ENCODE assay signal across 8 mouse cellular contexts in genomic region chr14:76009185-76009584, GRCm38 (mm10). TPM values are rescaled to one million over a fixed set of nuclear protein-coding genes. Genes with fewer than 3 reads are reported as not detected.
DNase-seq lines count a peak whose midpoint lies in the region; ATAC-seq lines count a peak whose summit lies in the region.

No protein-coding gene starts in this region.

- peaks cover 31% of the 10 kb centered on the region for H3K4me1 ChIP-seq in megakaryocyte, embryonic 14.5 days
- peaks cover 12% of the 10 kb centered on the region for H3K4me1 ChIP-seq in forebrain, embryonic 12.5 days
- H3K4me1 ChIP-seq in liver, embryonic 13.5 days (replicated peaks), result peaks cover 24% of the 10 kb centered on the region
- H3K4me1 ChIP-seq in stomach, embryonic 15.5 days, result peaks cover 6% of the 10 kb centered on the region

- H3K36me3 ChIP-seq in megakaryocyte, embryonic 14.5 days (replicated peaks; ENCODE audit: low read length), result peaks cover 22% of the 10 kb centered on the region
- peaks cover 6% of the 10 kb centered on the region for H3K36me3 ChIP-seq in forebrain, embryonic 12.5 days (replicated peaks)
- peaks cover 14% of the 10 kb centered on the region for H3K36me3 ChIP-seq in liver, embryonic 13.5 days
- 0 out of 2 replicates have a peak, but pooled peaks cover 4% of the 10 kb centered on the region for H3K36me3 ChIP-seq in stomach, embryonic 15.5 days

- peak overlapping the region; percentile 97 for H3K4me3 ChIP-seq in megakaryocyte, embryonic 14.5 days (replicated peaks)
- H3K4me3 ChIP-seq in forebrain, embryonic 12.5 days (replicated peaks), result peak overlapping the region; percentile 91
- peak overlapping the region; percentile 85 for H3K4me3 ChIP-seq in liver, embryonic 13.5 days (replicated peaks)
- peak overlapping the region; percentile 91 for H3K4me3 ChIP-seq in stomach, embryonic 15.5 days (replicated peaks)

- no peak for ATAC-seq in megakaryocyte, adult 5-6 weeks (ENCODE audit: poor library complexity, severe bottlenecking)
- ATAC-seq in forebrain, embryonic 12.5 days (ENCODE audit: low FRiP score), result no peak
- no peak for ATAC-seq in liver, embryonic 13.5 days (ENCODE audit: low read depth)
- no peak for ATAC-seq in stomach, embryonic 15.5 days (ENCODE audit: insufficient read depth, low FRiP score, low read depth)

- H3K9me3 ChIP-seq in megakaryocyte, embryonic 14.5 days, result no peaks in the 10 kb centered on the region
- no peaks in the 10 kb centered on the region for H3K9me3 ChIP-seq in forebrain, embryonic 12.5 days
- no peaks in the 10 kb centered on the region for H3K9me3 ChIP-seq in liver, embryonic 13.5 days (replicated peaks)
- H3K9me3 ChIP-seq in stomach, embryonic 15.5 days, result no peaks in the 10 kb centered on the region

- no peaks in the 10 kb centered on the region for H3K27me3 ChIP-seq in megakaryocyte, embryonic 14.5 days (replicated peaks)
- H3K27me3 ChIP-seq in forebrain, embryonic 12.5 days, result 0 out of 2 replicates have a peak, but pooled peaks cover 3% of the 10 kb centered on the region
- no peaks in the 10 kb centered on the region for H3K27me3 ChIP-seq in liver, embryonic 13.5 days
- no peaks in the 10 kb centered on the region for H3K27me3 ChIP-seq in stomach, embryonic 15.5 days (replicated peaks)

- 0 out of 2 replicates have a peak overlapping the region, but pooled peaks have one; percentile 81 for H3K9ac ChIP-seq in forebrain, embryonic 12.5 days
- H3K9ac ChIP-seq in liver, embryonic 13.5 days, result peak overlapping the region; percentile 86
- H3K9ac ChIP-seq in stomach, embryonic 15.5 days, result no peak overlapping the region

- peak overlapping the region; percentile 79 for H3K4me2 ChIP-seq in forebrain, embryonic 12.5 days
- peak overlapping the region; percentile 84 for H3K4me2 ChIP-seq in liver, embryonic 13.5 days
- peak overlapping the region; percentile 63 for H3K4me2 ChIP-seq in stomach, embryonic 15.5 days

- H3K27ac ChIP-seq in forebrain, embryonic 12.5 days, result no peak overlapping the region
- no peak overlapping the region for H3K27ac ChIP-seq in liver, embryonic 13.5 days
- H3K27ac ChIP-seq in stomach, embryonic 15.5 days, result no peak overlapping the region; the same call in 1 of the 2 replicates

- WGBS in forebrain, embryonic 12.5 days, result 66% methylated on average over 5 of the region's 5 CpGs
- WGBS in liver, embryonic 13.5 days (ENCODE audit: insufficient replicate concordance), result 71% methylated on average over 5 of the region's 5 CpGs
- WGBS in stomach, embryonic 15.5 days, result 78% methylated on average over 5 of the region's 5 CpGs

- DNase-seq in liver, embryonic 13.5 days, result peak; percentile 7
- no peak for DNase-seq in adrenal gland, postnatal 25 days
- no peak for DNase-seq in frontal cortex, postnatal 36 days (ENCODE audit: low spot score in 2 of 2)
- no peak for DNase-seq in cerebellum, adult 9-11 months

RNA-seq across cellular contexts. Expression of gene Gtf2f2, which starts 1.5 kb away (rescaled TPM):
- polyA plus RNA-seq in megakaryocyte, embryonic 14.5 days (2012; ENCODE audit: insufficient read depth, low replicate concordance), result 2.0 and 8.3 TPM in 2 replicates
- 33.3 and 33.9 TPM in 2 replicates for total RNA-seq in megakaryocyte, adult 5-6 weeks (2015)
- total RNA-seq in megakaryocyte, adult 5-6 weeks (2017), result 37.3 and 42.2 TPM in 2 replicates
- polyA plus RNA-seq in forebrain, embryonic 12.5 days (2016; fragmentation: Nextera tagmentation; extraction: Ambion mirVana), result 49.7 and 50.3 TPM in 2 replicates
- 35.3 and 37.3 TPM in 2 replicates for polyA plus RNA-seq in liver, embryonic 13.5 days (2015; fragmentation: Nextera tagmentation; extraction: Ambion mirVana)
- 32.5 and 33.8 TPM in 2 replicates for polyA plus RNA-seq in stomach, embryonic 15.5 days (2015; fragmentation: Nextera tagmentation; extraction: Ambion mirVana)
- 22.7 and 24.3 TPM in 2 replicates for total RNA-seq in adrenal gland, postnatal 25 days (2021)

RNA-seq across cellular contexts. Expression of gene Kctd4, which starts 54.4 kb away (rescaled TPM):
- polyA plus RNA-seq in megakaryocyte, embryonic 14.5 days (2012; ENCODE audit: insufficient read depth, low replicate concordance), result not detected in 2 replicates
- not detected in 2 replicates for total RNA-seq in megakaryocyte, adult 5-6 weeks (2015)
- total RNA-seq in megakaryocyte, adult 5-6 weeks (2017), result not detected in 2 replicates
- polyA plus RNA-seq in forebrain, embryonic 12.5 days (2016; fragmentation: Nextera tagmentation; extraction: Ambion mirVana), result 1.5 and 1.6 TPM in 2 replicates
- 0.10 and 0.21 TPM in 2 replicates for polyA plus RNA-seq in liver, embryonic 13.5 days (2015; fragmentation: Nextera tagmentation; extraction: Ambion mirVana)
- 0.27 and 0.40 TPM in 2 replicates for polyA plus RNA-seq in stomach, embryonic 15.5 days (2015; fragmentation: Nextera tagmentation; extraction: Ambion mirVana)
- not detected in 2 replicates for total RNA-seq in adrenal gland, postnatal 25 days (2021)
